Mouse (Mus musculus) left cerebral cortex, adult 2 months (tissue): Measurements from ENCODE around the gene Yipf6. TPM values are rescaled to one million over a fixed set of nuclear protein-coding genes. Genes with fewer than 3 reads are reported as not detected.
"Not testable (repeated sequence)": the region's sequence is repeated elsewhere in the genome, so short reads cannot be mapped to it uniquely, and the experiment has no call there.

Source experiments
- DNase-seq, 2 experiments: peaks; one replicate each; pipeline ENCODE4 v3.0.0; 2021 to 2022; ENCODE audit warnings: low spot score in 2 of 2, mixed read lengths in 1 of 2; ENCODE audit errors: extremely low spot score in 1 of 2
- H3K27ac ChIP-seq: fragments of 200-600 bp; 2 replicates; pipeline ENCODE4 v1.8.1; 2022
- H3K4me3 ChIP-seq: fragments of 200-600 bp; 2 replicates; pipeline ENCODE4 v1.8.1; 2022
- CTCF ChIP-seq: fragments of 200-600 bp; IDR thresholded peaks from 2 replicates; pipeline ENCODE4 v1.8.1; 2022; ENCODE audit warnings: antibody characterized with exemption, mild to moderate bottlenecking, moderate library complexity
- intact Hi-C: fragments of 180-260 bp; cut with DNase I; formaldehyde crosslinking; loops from one replicate; pipeline ENCODE4 v1.15.1; 2025
- total RNA-seq, 2 experiments: library from RNA; stranded (reverse); gene quantifications; 2 replicates each; pipeline ENCODE4 v1.2.3; 2021

Yipf6 gene
- total RNA-seq, 2 experiments from 2014 or later, result 36.0 to 37.2 TPM

- H3K27ac ChIP-seq, result no peak overlapping the region
- no peak for DNase-seq
- intact Hi-C loops, result no loop called here
- TF ChIP-seq CTCF, result no peak
- H3K4me3 ChIP-seq, result no peak overlapping the region
These were observed 22.9 kb downstream of the Yipf6 start for GRCm38 (mm10) chrX:98959050-98959449.

GRCm38 (mm10) chrX:98963742-98964141 lies 27.6 kb downstream of the Yipf6 start:
- no peak for TF ChIP-seq CTCF
- no peak overlapping the region for H3K27ac ChIP-seq
- no peak for DNase-seq
- intact Hi-C loops, result no loop called here
- H3K4me3 ChIP-seq, result no peak overlapping the region

- intact Hi-C loops, result no loop called here
- no peak for TF ChIP-seq CTCF
- Histone ChIP-seq H3K4me3 (no peak overlapping the region), H3K27ac (no peak overlapping the region)
- no peak for DNase-seq
These were observed 28.4 kb downstream of the Yipf6 start for GRCm38 (mm10) chrX:98964513-98964912.

GRCm38 (mm10) chrX:98986611-98987010 lies 50.5 kb downstream of the Yipf6 start:
- H3K4me3 ChIP-seq, H3K27ac ChIP-seq, DNase-seq, intact Hi-C loops: not testable (repeated sequence)
- peak; percentile 43 for TF ChIP-seq CTCF

GRCm38 (mm10) chrX:98989574-98989973 lies 53.5 kb downstream of the Yipf6 start:
- Histone ChIP-seq H3K27ac (no peak overlapping the region), H3K4me3 (no peak overlapping the region)
- DNase-seq, result peak; percentile 22 to 52
- peak; percentile 75 for TF ChIP-seq CTCF
- intact Hi-C loops, result no loop called here

Other genes starting within 250 kb of the Yipf6 start
- 10 to 100 TPM; 36.9 to 42.1 TPM for gene Ophn1, start 45.3 kb upstream of the Yipf6 start, total RNA-seq
- 10 to 100 TPM; 49.6 to 49.7 TPM for gene Stard8, start 66.9 kb downstream of the Yipf6 start, total RNA-seq
- 10 to 100 TPM; 17.3 to 23.2 TPM for gene Efnb1, start 199.8 kb downstream of the Yipf6 start, total RNA-seq